Mouse (Mus musculus) neutrophil, adult 5-6 weeks (primary cell): Measurements from ENCODE around the gene Dclre1c. TPM values are rescaled to one million over a fixed set of nuclear protein-coding genes. Genes with fewer than 3 reads are reported as not detected.
"Not testable (repeated sequence)": the region's sequence is repeated elsewhere in the genome, so short reads cannot be mapped to it uniquely, and the experiment has no call there.

Experiments used
- ATAC-seq: fragments of 151-379, 151-347 bp; 2 replicates; pipeline ENCODE4 v1.8.0; 2017; ENCODE audit warnings: mild to moderate bottlenecking, moderate TSS enrichment; ENCODE audit not compliant: insufficient number of reproducible peaks, poor library complexity, low FRiP score, severe bottlenecking; ENCODE audit errors: extremely low read depth
- total RNA-seq: library from RNA; stranded (forward); fragments of 200-1000 nt; gene quantifications from 2 replicates; pipeline ENCODE4 v1.2.3, GENCODE M21; 2017

The Dclre1c gene
- 50.7 and 51.4 TPM in 2 replicates for total RNA-seq

GRCm38 (mm10) chr2:3423841-3424578 lies at the start of gene Dclre1c:
Gene Dclre1c, plus strand, starts transcription at chr2:3424131.
- ATAC-seq, result peak; percentile 93

DNA sequence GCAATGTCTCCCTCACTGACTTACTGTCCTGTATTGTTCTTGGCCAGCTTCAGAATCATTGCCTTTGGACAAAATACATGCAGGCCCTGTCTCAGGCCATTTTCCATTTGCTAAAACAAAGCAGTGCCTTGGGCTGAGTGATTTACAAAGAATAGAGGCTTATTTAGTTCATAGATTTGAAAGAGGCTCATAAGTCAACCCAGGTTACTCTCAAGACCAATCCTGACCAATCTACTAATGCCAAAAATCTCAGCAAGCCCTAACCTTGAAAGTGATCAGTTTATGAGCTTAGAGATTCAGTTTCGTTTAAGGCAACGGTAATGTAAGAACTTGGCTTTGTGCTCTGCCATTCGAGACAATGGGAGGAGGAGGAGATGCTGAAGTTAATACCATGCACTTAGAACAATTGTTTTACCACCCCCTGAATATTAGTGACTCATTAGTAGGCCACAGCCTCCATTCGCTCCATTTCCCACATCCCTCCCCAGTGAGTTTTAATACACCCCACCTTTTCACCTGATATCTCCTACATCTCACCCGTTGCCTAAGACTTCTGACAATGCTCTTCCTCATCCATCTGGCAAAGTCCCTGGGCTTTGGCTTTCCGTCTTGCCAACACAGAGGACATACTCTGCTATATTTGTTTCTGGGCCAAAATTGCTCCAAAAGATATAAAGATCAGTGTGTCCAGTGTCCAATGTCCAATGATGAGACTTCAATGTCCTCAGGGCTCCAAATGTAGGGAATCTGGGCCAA lies 36.6 kb upstream of the Dclre1c start:
- ATAC-seq, result no peak

- no peak for ATAC-seq
Observed at GRCm38 (mm10) chr2:3391945-3392344, 32.0 kb upstream of the Dclre1c start.

- ATAC-seq, result not testable (repeated sequence)
Observed at GRCm38 (mm10) chr2:3397110-3397509, 26.8 kb upstream of the Dclre1c start, which contains the start of gene Olah. Gene Olah, minus strand, starts transcription at chr2:3397210.

- no peak for ATAC-seq
Observed at GRCm38 (mm10) chr2:3405981-3406380, 17.9 kb upstream of the Dclre1c start.

- ATAC-seq, result no peak
Observed at GRCm38 (mm10) chr2:3407756-3408155, 16.2 kb upstream of the Dclre1c start.

DNA sequence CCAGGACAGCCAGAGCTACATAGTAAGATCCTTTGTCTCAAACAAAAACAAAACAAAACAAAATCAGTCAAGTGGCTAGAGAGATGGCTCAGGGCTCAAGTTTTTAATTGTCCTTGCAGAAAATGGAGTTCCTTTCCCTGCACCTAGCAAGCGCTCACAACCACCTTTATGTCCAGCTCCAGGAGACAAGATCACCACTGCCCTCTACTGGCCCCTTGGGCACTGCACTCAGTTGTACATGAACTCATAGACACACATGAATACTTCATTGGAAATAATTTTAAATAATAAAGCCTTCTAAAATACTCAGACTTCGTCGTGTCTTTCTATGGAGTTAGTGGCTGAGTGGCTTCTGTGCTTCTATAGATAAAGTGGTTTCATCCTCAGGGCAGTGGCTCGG lies 9.7 kb upstream of the Dclre1c start:
- no peak; the same call in 1 of the 2 replicates for ATAC-seq

GRCm38 (mm10) chr2:3415676-3416075 lies 8.3 kb upstream of the Dclre1c start:
- no peak for ATAC-seq

- peak; percentile 78 for ATAC-seq
Observed at GRCm38 (mm10) chr2:3418883-3419431, 5.0 kb upstream of the Dclre1c start.

- no peak for ATAC-seq
Observed at GRCm38 (mm10) chr2:3420157-3420556, 3.8 kb upstream of the Dclre1c start.

DNA sequence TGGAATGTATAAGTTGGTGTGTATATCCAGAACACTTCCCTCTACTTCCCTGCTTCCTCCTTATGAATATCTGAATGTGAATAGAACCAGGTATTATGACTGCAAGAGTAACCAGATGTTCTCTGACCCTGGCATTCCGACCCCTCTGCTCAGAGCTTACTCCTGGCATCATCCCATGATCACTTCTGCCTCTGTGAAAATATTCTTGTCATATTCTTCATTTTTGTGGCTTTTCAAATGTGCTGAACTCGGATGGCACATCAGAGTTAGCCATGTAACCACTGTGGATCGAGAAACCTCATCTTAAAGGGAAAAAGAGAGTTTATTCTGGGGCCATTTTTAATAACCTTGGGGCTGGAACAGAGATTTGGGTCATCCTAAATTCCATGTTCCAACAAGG lies 1.4 kb upstream of the Dclre1c start, which contains the start of gene Meig1:
TSS of gene Meig1 (minus strand) at position 101 of the 400 bp plus-strand sequence.
- no peak for ATAC-seq

- no peak for ATAC-seq
Observed at GRCm38 (mm10) chr2:3424579-3424910, 614 bp downstream of the Dclre1c start.

DNA sequence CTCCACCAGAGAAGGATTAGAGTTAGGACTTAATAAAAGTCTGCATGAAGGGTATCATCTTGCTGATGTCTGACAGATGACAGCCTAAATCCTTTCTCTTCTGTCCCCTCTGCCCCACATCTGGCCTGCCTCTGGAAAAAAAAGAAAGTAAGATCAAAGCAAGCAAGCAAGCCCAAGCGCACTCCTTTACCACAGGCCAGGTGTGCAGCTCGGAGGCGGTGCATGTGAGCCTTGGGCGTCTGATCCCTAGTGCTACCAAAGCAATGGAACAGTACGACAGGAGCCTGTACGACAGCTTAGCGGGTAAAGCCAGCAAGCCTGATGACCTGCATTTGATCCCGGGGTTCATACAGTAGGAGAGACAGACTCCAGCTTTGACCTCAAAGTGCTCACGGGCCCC lies 7.0 kb downstream of the Dclre1c start:
- ATAC-seq, result no peak

- no peak for ATAC-seq
Observed at GRCm38 (mm10) chr2:3435369-3436061, 11.6 kb downstream of the Dclre1c start.

GRCm38 (mm10) chr2:3437956-3438355 lies 14.0 kb downstream of the Dclre1c start:
- no peak for ATAC-seq

GRCm38 (mm10) chr2:3444206-3444605 lies 20.3 kb downstream of the Dclre1c start:
- ATAC-seq, result no peak

DNA sequence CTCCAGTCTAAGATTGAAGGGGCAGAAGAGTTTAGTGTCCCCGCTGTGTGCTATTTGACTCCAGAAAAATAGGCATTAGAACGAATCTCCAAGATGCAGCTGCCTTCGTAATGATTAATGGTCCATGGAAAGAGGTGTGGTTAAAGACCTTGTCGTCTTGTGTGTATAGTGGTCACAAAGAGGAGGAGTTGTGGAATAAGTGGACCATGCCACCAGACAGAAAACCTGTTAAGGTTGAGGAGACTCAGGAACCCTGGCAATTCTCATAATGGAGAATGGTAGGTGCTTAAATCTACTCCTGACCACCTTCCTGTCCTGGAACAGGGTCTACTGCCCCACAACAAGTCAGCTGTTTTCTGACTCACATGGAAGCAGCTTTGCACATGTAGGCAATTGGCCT lies 22.1 kb downstream of the Dclre1c start:
- no peak for ATAC-seq

DNA sequence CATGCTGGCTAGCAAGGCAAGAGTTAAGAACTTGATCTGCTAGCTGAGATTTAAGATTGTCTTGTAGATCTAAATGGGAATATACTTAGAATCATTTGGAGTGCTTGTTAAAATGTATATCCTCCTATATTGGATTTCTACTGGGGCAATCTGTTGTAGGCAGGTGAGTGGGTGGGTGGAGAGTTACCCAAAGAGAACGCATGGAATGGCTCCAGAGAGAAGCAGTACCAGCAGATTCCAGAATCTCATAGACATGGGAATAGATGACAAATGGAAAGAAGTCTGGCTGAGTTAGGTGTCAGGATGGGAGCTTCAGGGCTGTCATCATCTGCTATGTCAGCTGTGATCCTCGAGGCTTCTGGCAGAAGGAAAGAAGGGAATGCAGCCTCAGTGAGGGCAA lies 25.5 kb downstream of the Dclre1c start:
- no peak for ATAC-seq

DNA sequence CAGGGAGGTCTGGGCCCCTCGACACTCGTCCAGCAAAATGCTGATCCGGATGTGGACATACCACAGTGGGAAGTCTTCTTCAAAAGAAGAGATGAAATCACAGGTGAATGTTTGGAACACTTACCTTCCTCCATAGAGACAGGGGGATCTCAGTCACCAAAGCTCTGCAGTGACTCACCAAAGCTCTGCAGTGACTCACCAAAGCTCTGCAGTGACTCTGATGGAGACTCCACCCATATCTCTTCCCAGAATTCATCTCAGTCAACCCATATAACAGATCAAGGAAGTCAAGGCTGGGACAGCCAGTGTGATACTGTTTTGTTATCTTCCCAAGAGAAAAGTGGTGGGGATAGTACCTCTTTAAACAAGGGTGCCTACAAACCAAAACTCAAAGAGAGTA lies 29.2 kb downstream of the Dclre1c start:
- no peak for ATAC-seq
